Mouse (Mus musculus): ENCODE data around the gene Ier5l.
A peak's percentile ranks its signal among the peaks of the same experiment; 100 is the strongest.

GRCm38 (mm10) chr2:30436156-30436545, 37.9 kb downstream of the Ier5l start:
- peak; percentile 36; the same call in 1 of the 2 replicates for TF ChIP-seq CTCF (IDR thresholded peaks at IDR 0.05; ENCODE audit: control insufficient read depth, insufficient read depth, insufficient replicate concordance, low read depth, low read length)
- no peak for TF ChIP-seq POLR2A (IDR thresholded peaks at IDR 0.05; ENCODE audit: control insufficient read depth, low read depth, low read length)

Measured in testis, adult 2 months (tissue).